Mouse (Mus musculus) neural tube, embryonic 14.5 days (tissue): ENCODE data around the gene Fmnl3. TPM values are rescaled to one million over a fixed set of nuclear protein-coding genes. Genes with fewer than 3 reads are reported as not detected.

Experiments used
- ATAC-seq: fragments of 200-750 bp; cut with Nextera tagmentation; 2 replicates; pipeline ENCODE4 v1.8.0; 2017; ENCODE audit warnings: low read depth, mild to moderate bottlenecking, moderate TSS enrichment, moderate library complexity
- H3K27ac ChIP-seq: fragments of 300-500 bp; sonication (generic); 2 replicates; pipeline ENCODE4 v1.5.1; 2014; ENCODE audit warnings: low read depth, mild to moderate bottlenecking, control low read depth, low read length, moderate library complexity, mixed read lengths
- H3K27me3 ChIP-seq: fragments of 300-500 bp; sonication (generic); 2 replicates; pipeline ENCODE4 v1.6.1; 2014; ENCODE audit warnings: low read length; ENCODE audit not compliant: control insufficient read depth, insufficient read depth
- H3K36me3 ChIP-seq: fragments of 300-500 bp; sonication (generic); 2 replicates; pipeline ENCODE4 v1.6.1; 2014; ENCODE audit warnings: low read length, mixed read lengths; ENCODE audit not compliant: control insufficient read depth, insufficient read depth
- H3K4me1 ChIP-seq: fragments of 300-500 bp; sonication (generic); 2 replicates; pipeline ENCODE4 v1.6.1; 2014; ENCODE audit warnings: low read length; ENCODE audit not compliant: control insufficient read depth, insufficient read depth
- H3K4me2 ChIP-seq: fragments of 300-500 bp; sonication (generic); 2 replicates; pipeline ENCODE4 v1.6.1; 2014; ENCODE audit warnings: mild to moderate bottlenecking, low read depth, low read length, control low read depth
- H3K4me3 ChIP-seq: fragments of 300-500 bp; sonication (generic); 2 replicates; pipeline ENCODE4 v1.5.1; 2014; ENCODE audit warnings: low read depth, low read length, control low read depth, mixed read lengths
- H3K9ac ChIP-seq: fragments of 300-500 bp; sonication (generic); replicated peaks from 2 replicates; pipeline ENCODE4 v1.6.1; 2014; ENCODE audit warnings: low read depth, mild to moderate bottlenecking, control low read depth, low read length, mixed read lengths
- H3K9me3 ChIP-seq: fragments of 300-500 bp; sonication (generic); 2 replicates; pipeline ENCODE4 v1.6.1; 2016; ENCODE audit warnings: low read length; ENCODE audit not compliant: control insufficient read depth
- WGBS: fragments of 180-500 bp; shearing (Covaris S2); extraction: QIAGEN DNeasy Blood & Tissue Kit; methylation state at CpG from one replicate; pipeline ENCODE4 v1.1.7; 2014; 5-methylcytosine and 5-hydroxymethylcytosine counted together
- polyA plus RNA-seq: library from polyadenylated mRNA; unstranded; fragments of >200 nt; fragmentation: Nextera tagmentation; extraction: Ambion mirVana; gene quantifications from 2 replicates; pipeline ENCODE4 v1.2.1, GENCODE M21; 2014

Fmnl3 gene
- polyA plus RNA-seq, 1 experiment from 2014 or later = 7.3 TPM

DNA sequence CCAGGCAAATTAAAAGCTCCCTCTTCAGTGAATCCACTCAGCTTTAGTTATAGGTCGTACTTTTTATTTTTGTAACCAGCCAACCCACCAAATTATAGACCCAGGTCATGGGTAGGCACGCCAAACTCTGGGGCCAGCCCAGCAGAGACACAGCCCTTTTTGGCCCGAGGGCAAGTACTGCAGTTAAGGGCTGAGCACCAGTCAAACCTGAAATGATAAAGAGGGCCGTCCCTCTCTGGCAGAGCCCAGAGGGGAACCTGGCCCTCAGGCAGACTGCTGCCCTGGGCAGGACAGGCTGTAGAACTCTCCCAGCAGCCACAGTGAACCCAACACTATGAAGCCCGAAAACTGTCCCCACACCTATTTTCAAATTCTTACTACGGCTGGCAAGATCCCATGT lies 13.8 kb downstream of the Fmnl3 start:
- 73% methylated on average over 6 of the region's 6 CpGs for WGBS
- H3K27me3 ChIP-seq = no peaks in the 10 kb centered on the region

DNA sequence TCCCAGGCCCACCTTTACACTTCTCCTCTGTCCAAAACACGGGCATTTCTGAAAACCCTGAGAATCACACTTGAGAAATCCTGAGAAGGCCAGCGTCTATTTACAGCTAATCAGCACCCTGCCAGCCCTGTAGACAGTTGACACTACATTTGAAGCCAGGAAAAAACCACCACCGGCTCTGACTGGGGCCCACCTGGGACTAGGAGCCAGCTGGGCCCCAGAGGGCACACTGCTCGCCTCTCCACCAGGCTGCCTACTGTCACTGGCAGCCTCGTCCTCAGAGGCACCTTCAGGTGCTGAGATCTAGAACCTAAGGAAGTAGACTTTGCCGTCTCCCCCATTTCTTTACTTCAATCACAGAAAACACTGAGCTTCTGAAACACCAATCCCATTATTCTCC lies 14.6 kb downstream of the Fmnl3 start:
- H3K9me3 ChIP-seq = no peaks in the 10 kb centered on the region
- no peak overlapping the region for H3K4me3 ChIP-seq
- no peak overlapping the region for H3K27ac ChIP-seq
- H3K4me1 ChIP-seq = no peaks in the 10 kb centered on the region
- H3K27me3 ChIP-seq = no peaks in the 10 kb centered on the region
- no peaks in the 10 kb centered on the region for H3K36me3 ChIP-seq
- ATAC-seq = no peak
- 75% methylated on average over 6 of the region's 6 CpGs for WGBS
- H3K4me2 ChIP-seq = no peak overlapping the region
- H3K9ac ChIP-seq = no peak overlapping the region

More for the DNA sequence above, 13.8 kb downstream of the Fmnl3 start:
- Histone ChIP-seq H3K4me3 (no peak overlapping the region), H3K9me3 (no peaks in the 10 kb centered on the region), H3K36me3 (no peaks in the 10 kb centered on the region), H3K4me2 (no peak overlapping the region), H3K27ac (no peak overlapping the region), H3K9ac (no peak overlapping the region), H3K4me1 (no peaks in the 10 kb centered on the region)
- ATAC-seq = no peak

DNA sequence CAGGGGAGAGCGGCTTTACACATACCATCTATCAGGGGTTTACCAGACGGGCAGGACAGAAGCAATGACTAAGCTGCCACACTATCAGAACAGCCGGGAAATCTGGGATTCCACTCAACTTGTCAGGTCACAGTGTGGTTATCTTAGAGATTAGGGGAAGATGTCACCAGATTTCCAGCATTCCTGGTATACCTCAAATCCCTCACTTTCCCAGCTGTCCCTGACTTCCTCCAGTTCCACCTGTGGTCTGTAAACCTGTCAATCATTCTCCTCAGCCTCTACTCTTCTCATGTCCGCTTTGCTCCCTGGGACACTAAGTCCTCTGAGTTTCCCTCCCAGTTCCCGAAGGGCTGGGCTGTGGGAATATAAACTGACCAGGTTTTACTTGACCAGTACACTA lies 18.0 kb downstream of the Fmnl3 start:
- Histone ChIP-seq H3K4me3 (no peak overlapping the region), H3K9me3 (no peaks in the 10 kb centered on the region), H3K4me2 (no peak overlapping the region), H3K36me3 (no peaks in the 10 kb centered on the region), H3K4me1 (no peaks in the 10 kb centered on the region), H3K27me3 (no peaks in the 10 kb centered on the region), H3K9ac (no peak overlapping the region), H3K27ac (no peak overlapping the region)
- WGBS = 77% methylated on average over 5 of the region's 5 CpGs
- ATAC-seq = no peak

DNA sequence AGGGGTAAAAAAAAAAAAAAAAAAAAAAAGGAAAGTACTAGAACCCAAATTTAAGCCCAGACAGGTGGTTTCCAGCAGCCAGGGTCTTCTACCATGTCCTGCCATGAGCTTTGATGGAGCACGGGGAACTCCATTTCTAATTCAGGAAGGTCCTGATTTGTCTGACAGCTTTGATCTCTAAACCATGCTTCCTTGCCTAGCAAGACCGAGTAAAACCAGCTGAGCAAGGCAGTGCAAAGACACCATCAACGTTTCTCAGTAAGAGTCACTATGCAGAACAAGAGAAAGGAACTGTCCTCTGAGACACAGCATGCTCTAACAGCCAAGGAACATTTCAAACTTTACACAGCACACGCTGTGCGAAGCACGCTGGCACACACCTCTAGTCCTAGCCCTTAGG lies 18.7 kb downstream of the Fmnl3 start:
- Histone ChIP-seq H3K9ac (no peak overlapping the region), H3K36me3 (no peaks in the 10 kb centered on the region), H3K9me3 (no peaks in the 10 kb centered on the region), H3K4me1 (no peaks in the 10 kb centered on the region), H3K27me3 (no peaks in the 10 kb centered on the region), H3K27ac (no peak overlapping the region), H3K4me3 (no peak overlapping the region), H3K4me2 (no peak overlapping the region)
- WGBS = 88% methylated on average over 6 of the region's 6 CpGs
- ATAC-seq = no peak

DNA sequence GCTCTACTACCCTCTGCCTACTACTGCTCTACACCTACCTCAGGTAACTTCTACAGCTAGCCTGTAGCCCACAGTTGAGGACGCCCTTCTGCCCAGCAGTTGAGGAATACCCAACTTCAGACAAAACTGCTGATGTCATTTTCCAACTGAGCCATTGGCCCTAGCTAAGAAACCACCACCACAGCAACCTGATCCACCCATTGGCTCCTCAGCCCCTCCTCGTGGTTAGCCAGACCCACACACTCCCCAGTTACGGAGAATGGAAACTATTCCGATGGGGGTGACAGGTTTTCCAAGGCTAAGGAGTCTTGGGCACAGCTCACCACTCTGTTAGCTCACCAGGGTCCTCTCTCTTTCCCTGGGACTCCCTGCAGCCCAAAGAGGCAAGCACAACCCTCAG lies 25.3 kb downstream of the Fmnl3 start:
- H3K4me2 ChIP-seq = no peak overlapping the region
- H3K4me3 ChIP-seq = no peak overlapping the region
- ATAC-seq = no peak
- no peak overlapping the region; the same call in 1 of the 2 replicates for H3K27ac ChIP-seq
- H3K36me3 ChIP-seq = no peaks in the 10 kb centered on the region
- no peaks in the 10 kb centered on the region for H3K27me3 ChIP-seq
- no peak overlapping the region for H3K9ac ChIP-seq
- H3K9me3 ChIP-seq = no peaks in the 10 kb centered on the region
- H3K4me1 ChIP-seq = peaks cover 10% of the 10 kb centered on the region; the same call in 1 of the 2 replicates
- 69% methylated on average over 4 of the region's 4 CpGs for WGBS

DNA sequence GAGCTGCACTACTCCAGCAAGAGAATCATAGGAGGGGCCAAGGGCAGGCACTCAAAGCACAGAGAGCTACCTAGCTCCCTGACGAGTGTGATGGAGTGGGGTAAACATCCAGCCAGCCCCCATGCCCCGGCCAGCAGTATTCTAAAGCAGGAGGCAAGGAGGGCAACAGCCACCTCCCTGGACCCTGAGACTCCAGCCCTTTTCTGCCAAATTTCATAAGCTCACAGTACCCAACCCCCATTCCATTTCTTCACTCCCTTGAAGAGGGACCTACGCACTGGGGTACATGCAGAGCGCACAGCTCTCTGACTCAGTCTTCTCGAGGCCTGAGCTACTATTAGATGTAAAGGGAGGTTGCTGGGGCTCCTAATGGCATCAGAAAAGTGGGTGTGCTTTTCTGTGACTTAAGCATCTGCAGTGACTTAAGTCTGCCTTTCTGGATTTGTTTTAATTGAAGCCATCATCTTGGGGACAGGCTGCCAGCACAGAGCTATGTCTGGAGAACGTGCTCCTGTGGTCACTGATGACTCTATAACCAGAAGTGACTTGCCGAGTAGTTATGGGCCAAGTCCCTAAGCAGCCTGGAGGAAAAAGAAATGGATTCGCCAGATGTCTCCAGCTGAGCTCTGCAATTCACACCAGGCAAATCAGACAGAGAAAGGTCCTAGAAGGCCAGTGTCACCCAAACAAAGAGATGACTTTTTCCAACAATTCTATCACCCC lies 26.0 kb downstream of the Fmnl3 start:
- H3K27ac ChIP-seq = peak overlapping the region; percentile 60
- no peaks in the 10 kb centered on the region for H3K27me3 ChIP-seq
- no peaks in the 10 kb centered on the region for H3K36me3 ChIP-seq
- WGBS = 76% methylated on average over 8 of the region's 8 CpGs
- no peak overlapping the region for H3K9ac ChIP-seq
- H3K4me2 ChIP-seq = no peak overlapping the region
- peaks cover 10% of the 10 kb centered on the region; the same call in 1 of the 2 replicates for H3K4me1 ChIP-seq
- no peak for ATAC-seq
- no peaks in the 10 kb centered on the region for H3K9me3 ChIP-seq
- no peak overlapping the region for H3K4me3 ChIP-seq

DNA sequence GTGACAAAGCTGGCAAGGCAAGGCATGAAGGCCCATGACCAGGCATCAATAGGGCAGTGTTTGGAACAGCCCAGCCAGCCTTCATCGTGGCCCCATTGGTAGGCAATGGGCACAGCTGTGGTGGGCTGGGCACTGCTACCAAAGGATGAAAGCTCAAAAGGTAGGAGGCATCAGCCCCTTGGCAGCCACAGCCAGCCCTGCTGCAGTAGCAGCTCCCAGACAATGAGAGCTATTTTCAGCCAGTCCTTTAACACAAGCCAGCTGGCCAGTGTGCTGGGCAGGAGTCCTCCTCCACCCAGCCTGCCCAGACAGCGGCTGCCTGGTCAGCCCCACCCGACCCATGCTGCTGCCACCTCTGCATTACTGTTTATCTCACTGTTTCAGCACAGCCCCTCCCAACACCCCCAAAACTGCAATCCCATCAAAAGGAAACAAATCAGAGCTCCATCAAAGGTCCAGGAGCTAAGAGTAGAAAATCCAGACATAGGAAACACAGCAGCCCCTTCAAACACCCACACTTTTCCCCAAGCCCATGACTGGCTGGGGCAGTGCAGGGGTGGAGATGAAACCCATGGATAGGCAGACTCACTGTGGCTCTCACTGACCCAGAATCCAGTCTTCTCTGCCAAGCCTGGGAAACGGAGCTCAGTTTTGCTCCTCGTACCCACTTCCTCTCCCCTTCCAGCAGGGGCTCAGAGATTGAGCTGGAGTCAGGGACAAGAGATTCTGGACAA lies 26.7 kb downstream of the Fmnl3 start:
- no peak overlapping the region for H3K4me3 ChIP-seq
- H3K36me3 ChIP-seq = no peaks in the 10 kb centered on the region
- ATAC-seq = peak; percentile 46; the same call in 1 of the 2 replicates
- peak overlapping the region; percentile 60 for H3K27ac ChIP-seq
- WGBS = 46% methylated on average over 5 of the region's 5 CpGs
- H3K9me3 ChIP-seq = no peaks in the 10 kb centered on the region
- peaks cover 10% of the 10 kb centered on the region; the same call in 1 of the 2 replicates for H3K4me1 ChIP-seq
- no peak overlapping the region for H3K4me2 ChIP-seq
- no peak overlapping the region for H3K9ac ChIP-seq
- H3K27me3 ChIP-seq = no peaks in the 10 kb centered on the region

DNA sequence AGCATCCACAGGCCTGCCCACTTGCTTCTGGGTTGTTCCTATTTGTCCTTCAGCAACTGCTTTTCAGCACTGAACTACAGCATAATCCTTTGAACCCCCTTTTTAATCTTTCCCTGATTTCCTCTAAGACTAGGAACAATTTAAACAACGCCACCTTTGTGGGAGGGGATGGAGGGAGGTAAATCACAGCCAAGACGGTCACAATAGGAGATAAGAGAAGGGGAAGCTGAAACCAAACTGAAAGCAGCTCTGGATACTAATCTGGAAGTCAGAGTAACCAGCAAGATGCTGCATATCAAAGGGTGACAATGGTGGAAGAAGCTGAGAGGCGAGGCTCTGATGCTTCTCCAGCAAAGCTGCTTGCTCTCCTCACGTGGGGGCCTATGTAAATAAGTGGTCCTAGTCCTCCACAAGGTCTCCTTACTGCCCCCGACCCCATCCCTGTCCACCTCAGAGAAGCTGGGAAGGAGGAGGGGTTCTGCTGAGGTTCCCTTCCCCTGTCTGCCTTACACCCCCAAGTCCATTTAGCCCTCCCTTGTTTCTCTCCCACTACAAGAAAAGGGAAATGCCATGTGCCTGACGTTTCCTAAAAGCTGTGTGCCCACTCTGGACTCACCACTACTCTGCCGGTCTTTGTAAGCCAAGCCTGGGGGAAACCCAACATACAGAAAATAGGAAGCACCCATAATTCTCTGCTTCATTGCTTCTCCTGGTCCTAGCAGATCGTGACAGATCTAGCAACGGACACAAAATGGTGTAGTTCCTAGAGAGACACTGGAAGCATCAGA lies 27.9 kb downstream of the Fmnl3 start:
- Histone ChIP-seq H3K9ac (no peak overlapping the region), H3K4me3 (no peak overlapping the region), H3K27me3 (no peaks in the 10 kb centered on the region), H3K27ac (no peak overlapping the region), H3K36me3 (no peaks in the 10 kb centered on the region), H3K4me2 (no peak overlapping the region), H3K4me1 (peaks cover 10% of the 10 kb centered on the region; the same call in 1 of the 2 replicates), H3K9me3 (no peaks in the 10 kb centered on the region)
- ATAC-seq = no peak
- 70% methylated on average over 9 of the region's 9 CpGs for WGBS
